12 mouse cellular contexts compared by ENCODE assay signal in genomic region chr12:79301802-79302201, GRCm38 (mm10). TPM values are rescaled to one million over a fixed set of nuclear protein-coding genes. Genes with fewer than 3 reads are reported as not detected.
DNase-seq lines count a peak whose midpoint lies in the region; ATAC-seq and TF ChIP-seq lines count a peak whose summit lies in the region.
"Had no signal": no experiment of that assay in that cellular context is flagged by ENCODE, and none has a peak within 500 bp of the region (broad histone marks: within the 10 kb centered on the region; RNA-seq: fewer than 3 reads in every experiment).

No protein-coding gene starts in this region.

- no peak for TF ChIP-seq EP300 in stomach, postnatal 0 days (optimal IDR thresholded peaks at IDR 0.05)

- no peaks in the 10 kb centered on the region for H3K4me1 ChIP-seq in kidney, adult 2 months (ENCODE audit: control insufficient read depth, insufficient read depth, low read length)
- H3K4me1 ChIP-seq in kidney, embryonic 15.5 days: peaks cover 5% of the 10 kb centered on the region; the same call in 1 of the 2 replicates
- 0 out of 2 replicates have a peak, but pooled peaks cover 2% of the 10 kb centered on the region for H3K4me1 ChIP-seq in lung, embryonic 16.5 days (replicated peaks; ENCODE audit: control insufficient read depth, insufficient read depth, low read length)
- no peaks in the 10 kb centered on the region for H3K4me1 ChIP-seq in stomach, postnatal 0 days (replicated peaks; ENCODE audit: control insufficient read depth, insufficient read depth)

- TF ChIP-seq POLR2A in kidney, adult 2 months (IDR thresholded peaks at IDR 0.05; ENCODE audit: low read depth, low read length): no peak

- WGBS in kidney, adult 2 months: 75% methylated on average over 9 of the region's 9 CpGs
- WGBS in kidney, embryonic 15.5 days: 76% methylated on average over 9 of the region's 9 CpGs
- 57% methylated on average over 9 of the region's 9 CpGs for WGBS in lung, embryonic 16.5 days
- WGBS in stomach, postnatal 0 days: 52% methylated on average over 9 of the region's 9 CpGs

- no peaks in the 10 kb centered on the region for H3K9me3 ChIP-seq in kidney, embryonic 15.5 days (replicated peaks)
- no peaks in the 10 kb centered on the region for H3K9me3 ChIP-seq in lung, embryonic 16.5 days (ENCODE audit: control insufficient read depth, low read length)
- no peaks in the 10 kb centered on the region for H3K9me3 ChIP-seq in stomach, postnatal 0 days (ENCODE audit: control insufficient read depth, low read length)

- ATAC-seq in kidney, embryonic 15.5 days (replicated peaks; ENCODE audit: low FRiP score): no peak
- peak; percentile 64 for ATAC-seq in lung, embryonic 16.5 days (ENCODE audit: low read depth)
- ATAC-seq in stomach, postnatal 0 days (ENCODE audit: low FRiP score, low TSS enrichment): no peak
- ATAC-seq: forebrain, embryonic 16.5 days had no signal

- no peak overlapping the region for H3K9ac ChIP-seq in kidney, embryonic 15.5 days
- no peak overlapping the region for H3K9ac ChIP-seq in lung, embryonic 16.5 days (ENCODE audit: low read length)
- no peak overlapping the region for H3K9ac ChIP-seq in stomach, postnatal 0 days (ENCODE audit: low read length)
- H3K9ac ChIP-seq: liver, embryonic 14.5 days had no signal

- no peak overlapping the region for H3K27ac ChIP-seq in kidney, adult 2 months (ENCODE audit: insufficient read depth, low read depth, low read length)
- H3K27ac ChIP-seq in kidney, embryonic 15.5 days: no peak overlapping the region
- H3K27ac ChIP-seq in lung, embryonic 16.5 days (ENCODE audit: low read length): no peak overlapping the region
- H3K27ac ChIP-seq in stomach, postnatal 0 days (replicated peaks): no peak overlapping the region
- H3K27ac ChIP-seq: liver, embryonic 14.5 days had no signal

- H3K4me3 ChIP-seq in kidney, adult 2 months (ENCODE audit: insufficient read depth, low read depth, low read length): no peak overlapping the region
- no peak overlapping the region for H3K4me3 ChIP-seq in kidney, embryonic 15.5 days (replicated peaks)
- H3K4me3 ChIP-seq in lung, embryonic 16.5 days (ENCODE audit: low read length): no peak overlapping the region
- H3K4me3 ChIP-seq in stomach, postnatal 0 days (ENCODE audit: low read depth, low read length): no peak overlapping the region

- no peaks in the 10 kb centered on the region for H3K36me3 ChIP-seq in kidney, adult 2 months (ENCODE audit: control insufficient read depth, insufficient read depth, low read length)
- H3K36me3 ChIP-seq in kidney, embryonic 15.5 days: peaks cover 8% of the 10 kb centered on the region; the same call in 1 of the 2 replicates
- no peaks in the 10 kb centered on the region for H3K36me3 ChIP-seq in lung, embryonic 16.5 days (ENCODE audit: control insufficient read depth, insufficient read depth, low read length)
- no peaks in the 10 kb centered on the region for H3K36me3 ChIP-seq in stomach, postnatal 0 days (ENCODE audit: control insufficient read depth, insufficient read depth, low read length)

- peak; percentile 37 for DNase-seq in kidney, adult 2 months
- DNase-seq in 3T3-L1 (ENCODE audit: low read depth, low spot score): peak; percentile 83
- DNase-seq in heart, adult 8-10 months (ENCODE audit: low spot score): peak; percentile 37
- no peak for DNase-seq in spleen, adult 18-20 months
- DNase-seq in stomach, postnatal 0 days (ENCODE audit: low spot score): no peak
- no peak for DNase-seq in ovary, postnatal 14 days (ENCODE audit: low spot score)
- DNase-seq: thymus, adult 2 months had no signal

- TF ChIP-seq CTCF in kidney, adult 2 months (conservative IDR thresholded peaks at IDR 0.05; ENCODE audit: insufficient read depth, insufficient read length, low read depth, low read length): no peak
- no peak for TF ChIP-seq CTCF in stomach, postnatal 0 days (IDR thresholded peaks at IDR 0.05; ENCODE audit: low read depth)

- H3K27me3 ChIP-seq in kidney, adult 2 months (replicated peaks; ENCODE audit: control insufficient read depth, insufficient read depth, low read length): no peaks in the 10 kb centered on the region
- no peaks in the 10 kb centered on the region for H3K27me3 ChIP-seq in kidney, embryonic 15.5 days
- H3K27me3 ChIP-seq in lung, embryonic 16.5 days (ENCODE audit: control insufficient read depth, insufficient read depth, low read depth, low read length): no peaks in the 10 kb centered on the region
- H3K27me3 ChIP-seq in stomach, postnatal 0 days (ENCODE audit: control insufficient read depth, insufficient read depth, low read length): no peaks in the 10 kb centered on the region

- no peak overlapping the region for H3K4me2 ChIP-seq in kidney, embryonic 15.5 days
- H3K4me2 ChIP-seq in lung, embryonic 16.5 days (ENCODE audit: low read depth, low read length): no peak overlapping the region
- no peak overlapping the region for H3K4me2 ChIP-seq in stomach, postnatal 0 days (replicated peaks; ENCODE audit: low read depth)

RNA-seq across cellular contexts. Expression of gene Rad51b, which starts 4.7 kb away (rescaled TPM):
- polyA plus RNA-seq in kidney, adult 2 months (2012; rRNA removed): 0.14 TPM in 2 replicates
- polyA plus RNA-seq in kidney, embryonic 15.5 days (2015; fragmentation: Nextera tagmentation; extraction: Ambion mirVana): 7.8 and 8.2 TPM in 2 replicates
- total RNA-seq in heart, adult 8-10 months (2022): under 1 TPM; 0.71 to 0.95 (median 0.78) TPM
- polyA plus RNA-seq in lung, embryonic 16.5 days (2015; fragmentation: Nextera tagmentation; extraction: Ambion mirVana): 7.6 and 8.8 TPM in 2 replicates
- polyA plus RNA-seq in stomach, postnatal 0 days (2015; fragmentation: Nextera tagmentation; extraction: Ambion mirVana): 1.9 and 2.0 TPM in 2 replicates
- total RNA-seq: monocyte, adult 5-6 weeks had no signal

RNA-seq across cellular contexts. Expression of gene Zfyve26, which starts 5.7 kb away (rescaled TPM):
- 20.6 and 21.3 TPM in 2 replicates for polyA plus RNA-seq in kidney, adult 2 months (2012; rRNA removed)
- polyA plus RNA-seq in kidney, embryonic 15.5 days (2015; fragmentation: Nextera tagmentation; extraction: Ambion mirVana): 14.4 and 15.4 TPM in 2 replicates
- total RNA-seq in heart, adult 8-10 months (2022): 10 to 100 TPM; 13.2 to 17.8 (median 16.8) TPM
- polyA plus RNA-seq in lung, embryonic 16.5 days (2015; fragmentation: Nextera tagmentation; extraction: Ambion mirVana): 12.1 and 13.7 TPM in 2 replicates
- 3.7 and 4.6 TPM in 2 replicates for polyA plus RNA-seq in stomach, postnatal 0 days (2015; fragmentation: Nextera tagmentation; extraction: Ambion mirVana)

Comparison
In these comparisons a context has a peak if more than half of its experiments do, and no peak if none do; other contexts are left out.
1. DNase-seq: peak in kidney, adult 2 months (single experiment), 3T3-L1 (single experiment) and heart, adult 8-10 months (single experiment); none in spleen, adult 18-20 months (0 of 2), stomach, postnatal 0 days (single experiment) and ovary, postnatal 14 days (single experiment).